27 mouse cellular contexts compared by ENCODE assay signal in genomic region chr11:97333896-97334295, GRCm38 (mm10). TPM values are rescaled to one million over a fixed set of nuclear protein-coding genes. Genes with fewer than 3 reads are reported as not detected.
A peak's percentile ranks its signal among the peaks of the same experiment; 100 is the strongest.
DNase-seq lines count a peak whose midpoint lies in the region; ATAC-seq and TF ChIP-seq lines count a peak whose summit lies in the region.
"Had no signal": no experiment of that assay in that cellular context is flagged by ENCODE, and none has a peak within 500 bp of the region (broad histone marks: within the 10 kb centered on the region; RNA-seq: fewer than 3 reads in every experiment).

No protein-coding gene starts in this region.

- H3K36me3 ChIP-seq in embryonic facial prominence, embryonic 14.5 days (ENCODE audit: control insufficient read depth, insufficient read depth, low read length): peaks cover 15% of the 10 kb centered on the region
- peaks cover 24% of the 10 kb centered on the region for H3K36me3 ChIP-seq in embryonic facial prominence, embryonic 10.5 days (replicated peaks)
- H3K36me3 ChIP-seq in lung, embryonic 16.5 days (ENCODE audit: control insufficient read depth, insufficient read depth, low read length): peaks cover 3% of the 10 kb centered on the region
- H3K36me3 ChIP-seq in midbrain, embryonic 11.5 days (ENCODE audit: control insufficient read depth, insufficient read depth, low read length): peaks cover 3% of the 10 kb centered on the region; the same call in 1 of the 2 replicates
- H3K36me3 ChIP-seq in midbrain, embryonic 15.5 days (replicated peaks): peaks cover 9% of the 10 kb centered on the region; the same call in 1 of the 2 replicates
- peaks cover 39% of the 10 kb centered on the region for H3K36me3 ChIP-seq in E14TG2a.4 (ENCODE audit: insufficient read depth, low read length)

- H3K27ac ChIP-seq in embryonic facial prominence, embryonic 14.5 days (replicated peaks; ENCODE audit: low read depth, low read length): no peak overlapping the region; the same call in 1 of the 2 replicates
- H3K27ac ChIP-seq in embryonic facial prominence, embryonic 10.5 days (replicated peaks): no peak overlapping the region
- peak overlapping the region; percentile 13; the same call in 1 of the 2 replicates for H3K27ac ChIP-seq in lung, embryonic 16.5 days (ENCODE audit: low read length)
- H3K27ac ChIP-seq in midbrain, embryonic 11.5 days (ENCODE audit: low read depth, low read length): no peak overlapping the region
- H3K27ac ChIP-seq in midbrain, embryonic 15.5 days: no peak overlapping the region
- H3K27ac ChIP-seq: embryonic facial prominence, embryonic 12.5 days; forebrain, embryonic 12.5 days; forebrain, embryonic 15.5 days; heart, embryonic 15.5 days; hindbrain, embryonic 14.5 days; hindbrain, postnatal 0 days had no signal

- H3K4me1 ChIP-seq in embryonic facial prominence, embryonic 14.5 days (ENCODE audit: control insufficient read depth, insufficient read depth, low read length): peaks cover 12% of the 10 kb centered on the region
- peaks cover 55% of the 10 kb centered on the region for H3K4me1 ChIP-seq in embryonic facial prominence, embryonic 10.5 days
- peaks cover 16% of the 10 kb centered on the region for H3K4me1 ChIP-seq in lung, embryonic 16.5 days (replicated peaks; ENCODE audit: control insufficient read depth, insufficient read depth, low read length)
- H3K4me1 ChIP-seq in midbrain, embryonic 11.5 days (ENCODE audit: control insufficient read depth, insufficient read depth, low read length): no peaks in the 10 kb centered on the region
- H3K4me1 ChIP-seq in midbrain, embryonic 15.5 days: 0 out of 2 replicates have a peak, but pooled peaks cover 4% of the 10 kb centered on the region
- peaks cover 93% of the 10 kb centered on the region for H3K4me1 ChIP-seq in E14TG2a.4 (replicated peaks; ENCODE audit: low read depth, low read length)
- H3K4me1 ChIP-seq: forebrain, embryonic 12.5 days had no signal

- no peaks in the 10 kb centered on the region for H3K27me3 ChIP-seq in embryonic facial prominence, embryonic 14.5 days (replicated peaks; ENCODE audit: control insufficient read depth, insufficient read depth, low read length)
- peaks cover 33% of the 10 kb centered on the region for H3K27me3 ChIP-seq in embryonic facial prominence, embryonic 10.5 days (replicated peaks; ENCODE audit: low read depth, poor library complexity, severe bottlenecking)
- H3K27me3 ChIP-seq in lung, embryonic 16.5 days (ENCODE audit: control insufficient read depth, insufficient read depth, low read depth, low read length): no peaks in the 10 kb centered on the region
- H3K27me3 ChIP-seq in midbrain, embryonic 11.5 days (ENCODE audit: control insufficient read depth, insufficient read depth, low read length): no peaks in the 10 kb centered on the region
- no peaks in the 10 kb centered on the region for H3K27me3 ChIP-seq in midbrain, embryonic 15.5 days (replicated peaks)
- H3K27me3 ChIP-seq in E14TG2a.4 (ENCODE audit: insufficient read depth, low read length): peaks cover 11% of the 10 kb centered on the region
- H3K27me3 ChIP-seq: forebrain, embryonic 15.5 days; Patski had no signal

- H3K4me3 ChIP-seq in embryonic facial prominence, embryonic 14.5 days (ENCODE audit: low read depth, low read length): no peak overlapping the region
- H3K4me3 ChIP-seq in embryonic facial prominence, embryonic 10.5 days: no peak overlapping the region
- no peak overlapping the region for H3K4me3 ChIP-seq in lung, embryonic 16.5 days (ENCODE audit: low read length)
- no peak overlapping the region for H3K4me3 ChIP-seq in midbrain, embryonic 11.5 days (ENCODE audit: low read depth, low read length)
- no peak overlapping the region for H3K4me3 ChIP-seq in midbrain, embryonic 15.5 days
- peak overlapping the region; percentile 69; the same call in 1 of the 2 replicates for H3K4me3 ChIP-seq in E14TG2a.4 (replicated peaks; ENCODE audit: low read length)
- H3K4me3 ChIP-seq: embryonic facial prominence, embryonic 12.5 days; erythroblast, embryonic 14.5 days; forebrain, embryonic 12.5 days; forebrain, embryonic 15.5 days; heart, embryonic 12.5 days; heart, embryonic 15.5 days had no signal

- H3K9ac ChIP-seq in embryonic facial prominence, embryonic 14.5 days (ENCODE audit: low read depth, low read length): no peak overlapping the region
- H3K9ac ChIP-seq in lung, embryonic 16.5 days (ENCODE audit: low read length): no peak overlapping the region
- H3K9ac ChIP-seq in midbrain, embryonic 11.5 days (ENCODE audit: low read length): no peak overlapping the region
- no peak overlapping the region for H3K9ac ChIP-seq in midbrain, embryonic 15.5 days
- H3K9ac ChIP-seq: embryonic facial prominence, embryonic 12.5 days; forebrain, embryonic 12.5 days; forebrain, embryonic 15.5 days; heart, embryonic 12.5 days; heart, embryonic 15.5 days; hindbrain, embryonic 14.5 days had no signal

- H3K9me3 ChIP-seq in embryonic facial prominence, embryonic 14.5 days (ENCODE audit: control insufficient read depth, low read length): no peaks in the 10 kb centered on the region
- no peaks in the 10 kb centered on the region for H3K9me3 ChIP-seq in embryonic facial prominence, embryonic 10.5 days
- H3K9me3 ChIP-seq in lung, embryonic 16.5 days (ENCODE audit: control insufficient read depth, low read length): no peaks in the 10 kb centered on the region
- no peaks in the 10 kb centered on the region for H3K9me3 ChIP-seq in midbrain, embryonic 11.5 days (ENCODE audit: control insufficient read depth, low read length)
- no peaks in the 10 kb centered on the region for H3K9me3 ChIP-seq in midbrain, embryonic 15.5 days
- H3K9me3 ChIP-seq in E14TG2a.4 (ENCODE audit: low read length): no peaks in the 10 kb centered on the region
- H3K9me3 ChIP-seq: embryonic facial prominence, embryonic 12.5 days; forebrain, embryonic 12.5 days; forebrain, embryonic 15.5 days; G1E; heart, embryonic 12.5 days; heart, embryonic 15.5 days had no signal

- peak; percentile 26 for DNase-seq in embryonic facial prominence, embryonic 14.5 days (ENCODE audit: low spot score)
- no peak for DNase-seq in embryonic facial prominence, embryonic 10.5 days (ENCODE audit: low spot score)
- no peak for DNase-seq in lung, postnatal 4 days
- DNase-seq in midbrain, embryonic 11.5 days (ENCODE audit: low spot score, missing footprints): peak; percentile 51
- no peak for DNase-seq in layer of hippocampus, postnatal 25 days (ENCODE audit: extremely low spot score in 1 of 2, low spot score in 1 of 2)
- DNase-seq: adrenal gland, postnatal 10 days; adrenal gland, postnatal 36 days; cerebellum, adult 18-20 months; cerebellum, adult 9-10 months; cerebellum, postnatal 14 days; gastrocnemius, postnatal 14 days; heart, postnatal 10 days; heart, postnatal 36 days had no signal

- H3K4me2 ChIP-seq in embryonic facial prominence, embryonic 14.5 days (ENCODE audit: low read depth, low read length): no peak overlapping the region
- H3K4me2 ChIP-seq in lung, embryonic 16.5 days (ENCODE audit: low read depth, low read length): no peak overlapping the region
- no peak overlapping the region for H3K4me2 ChIP-seq in midbrain, embryonic 11.5 days
- no peak overlapping the region for H3K4me2 ChIP-seq in midbrain, embryonic 15.5 days
- H3K4me2 ChIP-seq: embryonic facial prominence, embryonic 12.5 days; forebrain, embryonic 12.5 days; forebrain, embryonic 15.5 days; heart, embryonic 12.5 days; heart, embryonic 15.5 days; hindbrain, embryonic 14.5 days had no signal

- ATAC-seq in embryonic facial prominence, embryonic 14.5 days (ENCODE audit: low read depth): no peak
- no peak for ATAC-seq in lung, embryonic 16.5 days (ENCODE audit: low read depth)
- no peak for ATAC-seq in midbrain, embryonic 11.5 days (ENCODE audit: low FRiP score)
- no peak for ATAC-seq in midbrain, embryonic 15.5 days (replicated peaks)
- ATAC-seq: forebrain, embryonic 15.5 days; hindbrain, postnatal 0 days; Patski had no signal

- 32% methylated on average over 1 of the region's 1 CpGs for WGBS in embryonic facial prominence, embryonic 14.5 days
- WGBS in embryonic facial prominence, embryonic 10.5 days: 62% methylated on average over 1 of the region's 1 CpGs
- WGBS in lung, embryonic 16.5 days: 24% methylated on average over 1 of the region's 1 CpGs
- WGBS in midbrain, embryonic 11.5 days: 74% methylated on average over 1 of the region's 1 CpGs
- WGBS in midbrain, embryonic 15.5 days: 61% methylated on average over 1 of the region's 1 CpGs

- TF ChIP-seq CTCF in E14TG2a.4 (conservative IDR thresholded peaks at IDR 0.05; ENCODE audit: low read length): no peak

RNA-seq across cellular contexts. Expression of gene Gpr179, which starts 18.0 kb away (rescaled TPM):
- 0.08 and 0.15 TPM in 2 replicates for polyA plus RNA-seq in embryonic facial prominence, embryonic 14.5 days (2014; fragmentation: Nextera tagmentation; extraction: Ambion mirVana)
- polyA plus RNA-seq in embryonic facial prominence, embryonic 10.5 days (2016; fragmentation: Nextera tagmentation; extraction: Ambion mirVana): 0.05 and 0.07 TPM in 2 replicates
- 0.11 and 0.14 TPM in 2 replicates for polyA plus RNA-seq in lung, embryonic 16.5 days (2015; fragmentation: Nextera tagmentation; extraction: Ambion mirVana)
- polyA plus RNA-seq in midbrain, embryonic 11.5 days (2014; fragmentation: Nextera tagmentation; extraction: Ambion mirVana): 0.03 TPM in 1 of 2 replicates, not detected in the other
- polyA plus RNA-seq in midbrain, embryonic 15.5 days (2015; fragmentation: Nextera tagmentation; extraction: Ambion mirVana): 0.70 and 0.98 TPM in 2 replicates
- total RNA-seq in layer of hippocampus, postnatal 25 days (2021): under 1 TPM; 0.15 to 0.16 TPM
- polyA plus RNA-seq: erythroblast, embryonic 14.5 days; hindbrain, embryonic 11.5 days had no signal

RNA-seq across cellular contexts. Expression of gene Mrpl45, which starts 18.4 kb away (rescaled TPM):
- 35.2 and 37.8 TPM in 2 replicates for polyA plus RNA-seq in embryonic facial prominence, embryonic 14.5 days (2014; fragmentation: Nextera tagmentation; extraction: Ambion mirVana)
- polyA plus RNA-seq in embryonic facial prominence, embryonic 10.5 days (2016; fragmentation: Nextera tagmentation; extraction: Ambion mirVana): 65.7 and 67.0 TPM in 2 replicates
- 42.2 and 43.0 TPM in 2 replicates for polyA plus RNA-seq in lung, embryonic 16.5 days (2015; fragmentation: Nextera tagmentation; extraction: Ambion mirVana)
- 56.6 and 58.9 TPM in 2 replicates for polyA plus RNA-seq in midbrain, embryonic 11.5 days (2014; fragmentation: Nextera tagmentation; extraction: Ambion mirVana)
- polyA plus RNA-seq in midbrain, embryonic 15.5 days (2015; fragmentation: Nextera tagmentation; extraction: Ambion mirVana): 33.1 and 38.1 TPM in 2 replicates
- total RNA-seq in layer of hippocampus, postnatal 25 days (2021): 10 to 100 TPM; 24.1 to 31.3 TPM

RNA-seq across cellular contexts. Expression of gene Socs7, which starts 28.5 kb away (rescaled TPM):
- polyA plus RNA-seq in embryonic facial prominence, embryonic 14.5 days (2014; fragmentation: Nextera tagmentation; extraction: Ambion mirVana): 3.0 and 3.1 TPM in 2 replicates
- 3.3 TPM in 2 replicates for polyA plus RNA-seq in embryonic facial prominence, embryonic 10.5 days (2016; fragmentation: Nextera tagmentation; extraction: Ambion mirVana)
- 3.2 TPM in 2 replicates for polyA plus RNA-seq in lung, embryonic 16.5 days (2015; fragmentation: Nextera tagmentation; extraction: Ambion mirVana)
- 3.4 and 3.7 TPM in 2 replicates for polyA plus RNA-seq in midbrain, embryonic 11.5 days (2014; fragmentation: Nextera tagmentation; extraction: Ambion mirVana)
- polyA plus RNA-seq in midbrain, embryonic 15.5 days (2015; fragmentation: Nextera tagmentation; extraction: Ambion mirVana): 10.6 and 10.8 TPM in 2 replicates
- 10 to 100 TPM; 79.6 to 80.0 TPM for total RNA-seq in layer of hippocampus, postnatal 25 days (2021)

RNA-seq across cellular contexts. Expression of gene Npepps, which starts 53.5 kb away (rescaled TPM):
- polyA plus RNA-seq in embryonic facial prominence, embryonic 14.5 days (2014; fragmentation: Nextera tagmentation; extraction: Ambion mirVana): 72.5 and 76.8 TPM in 2 replicates
- polyA plus RNA-seq in embryonic facial prominence, embryonic 10.5 days (2016; fragmentation: Nextera tagmentation; extraction: Ambion mirVana): 85.5 and 88.1 TPM in 2 replicates
- 74.5 and 86.5 TPM in 2 replicates for polyA plus RNA-seq in lung, embryonic 16.5 days (2015; fragmentation: Nextera tagmentation; extraction: Ambion mirVana)
- polyA plus RNA-seq in midbrain, embryonic 11.5 days (2014; fragmentation: Nextera tagmentation; extraction: Ambion mirVana): 92.6 and 101 TPM in 2 replicates
- polyA plus RNA-seq in midbrain, embryonic 15.5 days (2015; fragmentation: Nextera tagmentation; extraction: Ambion mirVana): 144 and 161 TPM in 2 replicates
- total RNA-seq in layer of hippocampus, postnatal 25 days (2021): 100 to 1,000 TPM; 130 to 144 TPM

Comparison
In these comparisons a context has a peak if more than half of its experiments do, and no peak if none do; other contexts are left out.
1. DNase-seq: peak in embryonic facial prominence, embryonic 14.5 days (single experiment) and midbrain, embryonic 11.5 days (single experiment); none in embryonic facial prominence, embryonic 10.5 days (single experiment), lung, postnatal 4 days (0 of 2) and layer of hippocampus, postnatal 25 days (0 of 2).